Mouse (Mus musculus): Measurements from ENCODE around the gene Rnf38. TPM values are rescaled to one million over a fixed set of nuclear protein-coding genes. Genes with fewer than 3 reads are reported as not detected.

Gene Rnf38
- polyA plus RNA-seq, 1 experiment, result 133 TPM

DNA sequence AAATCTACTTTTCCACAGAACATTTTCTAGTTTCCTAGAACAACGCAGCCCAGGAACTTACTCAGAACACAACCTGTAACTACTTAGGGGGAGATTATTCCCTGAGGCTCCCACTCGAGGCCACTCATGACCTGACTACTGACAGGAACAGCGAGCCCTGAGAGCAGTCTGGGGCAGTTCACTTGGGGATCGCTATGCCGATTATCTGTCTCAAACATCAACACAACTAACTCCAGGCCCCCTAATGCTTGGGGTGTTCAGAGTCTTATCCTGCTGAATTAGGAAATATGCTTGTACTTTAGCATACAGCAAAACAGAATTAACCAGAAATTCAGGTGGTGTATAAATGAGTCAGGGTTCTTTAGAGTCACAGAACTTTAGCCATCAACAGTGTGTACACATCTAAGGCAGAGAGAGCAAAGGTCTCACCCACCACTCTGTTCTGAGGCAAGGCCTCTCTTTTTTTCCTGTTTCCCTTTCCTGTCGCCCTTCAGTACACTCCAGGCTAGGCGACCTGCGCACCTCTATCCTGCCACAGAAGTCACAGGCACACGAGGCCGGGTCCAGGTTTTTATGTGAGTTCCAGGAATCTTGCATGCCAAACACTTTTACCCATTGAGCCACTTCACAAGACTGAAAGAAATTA is 16.7 kb downstream of the Rnf38 start:
- peaks cover under 1% of the 10 kb centered on the region for H3K4me1 ChIP-seq (ENCODE audit: control insufficient read depth, insufficient read depth, low read length)
- H3K36me3 ChIP-seq (ENCODE audit: control insufficient read depth, insufficient read depth, low read length, poor library complexity, severe bottlenecking), result no peaks in the 10 kb centered on the region
- H3K9ac ChIP-seq (ENCODE audit: low read depth, poor library complexity, severe bottlenecking), result no peak overlapping the region
- TF ChIP-seq POLR2A (IDR thresholded peaks at IDR 0.05; ENCODE audit: insufficient read depth, low read length) (no peak), EP300 (IDR thresholded peaks at IDR 0.05; ENCODE audit: insufficient read depth, low read depth, low read length) (no peak), CTCF (IDR thresholded peaks at IDR 0.05; ENCODE audit: low read depth, low read length) (no peak)
- no peak overlapping the region for H3K4me3 ChIP-seq (ENCODE audit: low read depth, low read length)
- no peak overlapping the region for H3K27ac ChIP-seq (ENCODE audit: insufficient read depth, low read length)
- H3K9me3 ChIP-seq (replicated peaks; ENCODE audit: control insufficient read depth, insufficient read depth, low read length, poor library complexity, severe bottlenecking), result no peaks in the 10 kb centered on the region
- no peaks in the 10 kb centered on the region for H3K27me3 ChIP-seq (ENCODE audit: control insufficient read depth, insufficient read depth, low read length, poor library complexity, severe bottlenecking)

DNA sequence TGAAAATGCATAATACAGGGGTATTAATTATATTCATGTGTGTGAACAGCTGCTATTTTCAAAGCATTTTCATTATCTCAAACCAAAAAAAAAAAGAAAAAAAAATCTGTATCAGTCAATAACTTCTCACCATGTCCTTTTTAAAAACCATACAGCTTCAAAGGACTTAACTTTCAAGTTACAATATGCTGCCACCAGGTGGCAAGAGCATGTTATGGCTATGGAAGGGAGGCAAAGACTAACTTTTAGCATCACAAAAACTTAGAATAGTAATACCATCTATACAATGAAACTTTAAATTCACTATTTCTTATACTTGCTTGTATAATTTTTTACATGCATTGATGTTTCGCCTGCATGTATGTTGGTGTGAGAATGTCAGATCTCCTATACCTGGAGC is 33.6 kb downstream of the Rnf38 start:
- no peak overlapping the region for H3K27ac ChIP-seq (ENCODE audit: insufficient read depth, low read length)
- no peak overlapping the region for H3K9ac ChIP-seq (ENCODE audit: low read depth, poor library complexity, severe bottlenecking)
- H3K4me1 ChIP-seq (ENCODE audit: control insufficient read depth, insufficient read depth, low read length), result no peaks in the 10 kb centered on the region
- TF ChIP-seq CTCF (IDR thresholded peaks at IDR 0.05; ENCODE audit: low read depth, low read length), result no peak
- no peak for TF ChIP-seq POLR2A (IDR thresholded peaks at IDR 0.05; ENCODE audit: insufficient read depth, low read length)
- TF ChIP-seq EP300 (IDR thresholded peaks at IDR 0.05; ENCODE audit: insufficient read depth, low read depth, low read length), result no peak
- no peaks in the 10 kb centered on the region for H3K36me3 ChIP-seq (ENCODE audit: control insufficient read depth, insufficient read depth, low read length, poor library complexity, severe bottlenecking)
- no peak overlapping the region for H3K4me3 ChIP-seq (ENCODE audit: low read depth, low read length)
- no peaks in the 10 kb centered on the region for H3K27me3 ChIP-seq (ENCODE audit: control insufficient read depth, insufficient read depth, low read length, poor library complexity, severe bottlenecking)
- H3K9me3 ChIP-seq (replicated peaks; ENCODE audit: control insufficient read depth, insufficient read depth, low read length, poor library complexity, severe bottlenecking), result no peaks in the 10 kb centered on the region

DNA sequence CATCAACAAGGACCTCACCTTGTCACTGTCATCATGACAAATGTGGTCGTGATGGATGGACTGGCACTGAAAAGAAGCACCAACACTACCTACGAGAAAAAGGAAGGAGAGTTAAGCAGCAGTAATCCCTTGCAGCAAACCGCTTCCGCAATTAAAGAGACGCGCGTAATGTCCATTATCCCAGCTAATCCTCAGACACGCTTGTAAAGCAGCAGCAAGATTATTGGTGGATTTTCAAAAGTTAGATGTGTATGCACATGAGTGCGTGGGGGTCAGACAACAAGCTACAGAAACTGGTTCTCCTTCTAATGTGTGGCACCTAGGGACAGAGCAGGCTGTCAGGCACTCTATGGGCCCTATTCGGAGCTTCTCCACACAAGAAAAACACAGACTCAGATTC is 46.2 kb downstream of the Rnf38 start:
- no peaks in the 10 kb centered on the region for H3K27me3 ChIP-seq (ENCODE audit: control insufficient read depth, insufficient read depth, low read length, poor library complexity, severe bottlenecking)
- no peak overlapping the region for H3K9ac ChIP-seq (ENCODE audit: low read depth, poor library complexity, severe bottlenecking)
- H3K4me1 ChIP-seq (ENCODE audit: control insufficient read depth, insufficient read depth, low read length), result no peaks in the 10 kb centered on the region
- no peak overlapping the region for H3K27ac ChIP-seq (ENCODE audit: insufficient read depth, low read length)
- no peaks in the 10 kb centered on the region for H3K9me3 ChIP-seq (replicated peaks; ENCODE audit: control insufficient read depth, insufficient read depth, low read length, poor library complexity, severe bottlenecking)
- TF ChIP-seq POLR2A (IDR thresholded peaks at IDR 0.05; ENCODE audit: insufficient read depth, low read length) (no peak), EP300 (IDR thresholded peaks at IDR 0.05; ENCODE audit: insufficient read depth, low read depth, low read length) (no peak), CTCF (IDR thresholded peaks at IDR 0.05; ENCODE audit: low read depth, low read length) (no peak)
- H3K36me3 ChIP-seq (ENCODE audit: control insufficient read depth, insufficient read depth, low read length, poor library complexity, severe bottlenecking), result no peaks in the 10 kb centered on the region
- H3K4me3 ChIP-seq (ENCODE audit: low read depth, low read length), result no peak overlapping the region

DNA sequence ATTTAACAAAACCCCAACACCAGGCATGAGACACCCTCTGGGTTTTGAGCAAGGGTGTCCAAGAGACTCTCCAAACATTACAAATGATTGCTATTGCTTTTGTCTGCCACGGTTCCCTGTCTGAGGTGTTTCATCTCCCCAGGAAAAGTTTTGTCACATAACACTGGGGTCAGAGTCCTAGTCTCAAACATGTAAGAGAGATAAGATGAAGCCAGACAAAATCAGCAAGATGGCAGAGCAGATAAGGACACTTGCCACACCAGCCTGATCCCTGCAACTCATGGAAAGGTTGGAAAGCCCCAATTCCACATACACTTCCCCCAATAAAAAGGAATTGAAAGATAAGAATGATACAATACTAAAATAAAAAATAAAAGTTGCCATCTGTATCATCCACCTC is 49.7 kb downstream of the Rnf38 start:
- H3K27ac ChIP-seq (ENCODE audit: insufficient read depth, low read length), result no peak overlapping the region
- H3K36me3 ChIP-seq (ENCODE audit: control insufficient read depth, insufficient read depth, low read length, poor library complexity, severe bottlenecking), result no peaks in the 10 kb centered on the region
- H3K9ac ChIP-seq (ENCODE audit: low read depth, poor library complexity, severe bottlenecking), result no peak overlapping the region
- no peak overlapping the region for H3K4me3 ChIP-seq (ENCODE audit: low read depth, low read length)
- H3K9me3 ChIP-seq (replicated peaks; ENCODE audit: control insufficient read depth, insufficient read depth, low read length, poor library complexity, severe bottlenecking), result no peaks in the 10 kb centered on the region
- H3K27me3 ChIP-seq (ENCODE audit: control insufficient read depth, insufficient read depth, low read length, poor library complexity, severe bottlenecking), result no peaks in the 10 kb centered on the region
- no peaks in the 10 kb centered on the region for H3K4me1 ChIP-seq (ENCODE audit: control insufficient read depth, insufficient read depth, low read length)
- TF ChIP-seq CTCF (IDR thresholded peaks at IDR 0.05; ENCODE audit: low read depth, low read length), result no peak
- TF ChIP-seq EP300 (IDR thresholded peaks at IDR 0.05; ENCODE audit: insufficient read depth, low read depth, low read length), result no peak
- no peak for TF ChIP-seq POLR2A (IDR thresholded peaks at IDR 0.05; ENCODE audit: insufficient read depth, low read length)

DNA sequence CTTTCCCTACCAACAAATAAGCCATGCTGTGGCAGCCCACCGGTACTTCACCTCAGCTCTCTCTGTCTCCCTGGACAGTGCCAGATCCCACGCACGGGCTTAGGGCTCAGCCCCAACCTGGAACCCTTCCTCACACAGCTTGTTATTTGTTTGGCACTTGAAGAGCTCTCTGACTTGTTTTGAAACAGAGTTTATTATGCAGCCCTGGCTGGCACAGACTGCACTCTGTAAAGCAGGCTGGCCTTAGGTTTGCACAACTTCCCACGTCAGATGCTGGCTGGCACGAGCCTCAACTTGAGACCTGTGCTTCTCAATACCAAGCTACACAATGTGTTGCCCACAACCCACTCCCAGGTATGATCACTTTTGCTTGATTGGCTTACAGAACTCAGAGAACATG is 53.8 kb downstream of the Rnf38 start:
- TF ChIP-seq CTCF (IDR thresholded peaks at IDR 0.05; ENCODE audit: low read depth, low read length) (no peak), EP300 (IDR thresholded peaks at IDR 0.05; ENCODE audit: insufficient read depth, low read depth, low read length) (no peak), POLR2A (IDR thresholded peaks at IDR 0.05; ENCODE audit: insufficient read depth, low read length) (no peak)
- Histone ChIP-seq H3K27me3 (ENCODE audit: control insufficient read depth, insufficient read depth, low read length, poor library complexity, severe bottlenecking) (no peaks in the 10 kb centered on the region), H3K4me3 (ENCODE audit: low read depth, low read length) (no peak overlapping the region), H3K9ac (ENCODE audit: low read depth, poor library complexity, severe bottlenecking) (no peak overlapping the region), H3K4me1 (ENCODE audit: control insufficient read depth, insufficient read depth, low read length) (no peaks in the 10 kb centered on the region), H3K27ac (ENCODE audit: insufficient read depth, low read length) (no peak overlapping the region), H3K9me3 (replicated peaks; ENCODE audit: control insufficient read depth, insufficient read depth, low read length, poor library complexity, severe bottlenecking) (no peaks in the 10 kb centered on the region), H3K36me3 (ENCODE audit: control insufficient read depth, insufficient read depth, low read length, poor library complexity, severe bottlenecking) (no peaks in the 10 kb centered on the region)

DNA sequence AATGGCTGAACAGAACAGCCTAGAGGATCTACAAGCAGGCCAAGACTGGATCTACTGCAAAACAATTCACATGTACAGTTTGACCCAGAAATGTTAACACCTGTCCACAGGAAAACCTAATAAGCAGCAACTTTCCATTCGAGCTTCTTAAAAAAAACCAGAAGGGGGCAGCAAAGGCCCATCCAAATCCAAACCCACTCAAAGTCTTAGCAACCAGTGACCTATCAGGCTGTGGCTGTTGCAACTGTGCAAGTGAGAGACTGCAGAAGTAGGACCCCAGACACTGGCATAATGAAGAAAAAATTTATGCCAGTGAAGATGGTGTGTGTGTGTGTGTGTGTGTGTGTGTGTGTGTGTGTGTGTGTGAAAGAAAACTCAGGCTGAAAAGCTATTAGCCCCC is 60.4 kb downstream of the Rnf38 start:
- no peak for TF ChIP-seq CTCF (IDR thresholded peaks at IDR 0.05; ENCODE audit: low read depth, low read length)
- TF ChIP-seq POLR2A (IDR thresholded peaks at IDR 0.05; ENCODE audit: insufficient read depth, low read length), result no peak
- no peak for TF ChIP-seq EP300 (IDR thresholded peaks at IDR 0.05; ENCODE audit: insufficient read depth, low read depth, low read length)
- H3K27me3 ChIP-seq (ENCODE audit: control insufficient read depth, insufficient read depth, low read length, poor library complexity, severe bottlenecking), result no peaks in the 10 kb centered on the region
- no peaks in the 10 kb centered on the region for H3K36me3 ChIP-seq (ENCODE audit: control insufficient read depth, insufficient read depth, low read length, poor library complexity, severe bottlenecking)

More for the DNA sequence above, 60.4 kb downstream of the Rnf38 start:
- Histone ChIP-seq H3K4me1 (ENCODE audit: control insufficient read depth, insufficient read depth, low read length) (no peaks in the 10 kb centered on the region), H3K4me3 (ENCODE audit: low read depth, low read length) (no peak overlapping the region), H3K9ac (ENCODE audit: low read depth, poor library complexity, severe bottlenecking) (no peak overlapping the region), H3K9me3 (replicated peaks; ENCODE audit: control insufficient read depth, insufficient read depth, low read length, poor library complexity, severe bottlenecking) (no peaks in the 10 kb centered on the region), H3K27ac (ENCODE audit: insufficient read depth, low read length) (no peak overlapping the region)
